In the genomic region with DNA sequence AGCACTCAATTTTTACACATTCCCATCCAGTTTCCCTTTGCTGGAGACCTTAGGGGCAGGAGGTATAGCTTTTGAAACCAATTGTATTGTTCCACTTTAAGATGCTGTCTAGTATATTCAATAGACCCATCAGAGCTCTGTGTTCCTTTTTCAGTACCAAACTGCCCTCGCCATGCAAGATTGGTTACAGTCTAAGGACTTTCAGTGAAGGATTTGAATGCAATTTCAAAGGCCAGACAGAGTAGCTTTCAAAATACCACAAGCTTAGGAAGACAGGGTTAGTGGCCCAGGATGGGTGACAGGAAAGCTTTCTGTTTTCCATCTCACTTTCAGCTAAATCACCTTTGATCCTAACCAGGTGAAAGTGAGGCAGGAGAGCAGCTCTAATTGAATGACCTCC, we compare ENCODE assay signal across 24 mouse cellular contexts.
"Had no signal": no experiment of that assay in that cellular context is flagged by ENCODE, and none has a peak within 500 bp of the region (broad histone marks: within the 10 kb centered on the region; RNA-seq: fewer than 3 reads in every experiment).

No protein-coding gene starts in this region.

- DNase-seq: kidney, adult 2 months; kidney, postnatal 25 days; layer of hippocampus, adult 9-11 months; liver; lung, adult 18-20 months; lung, postnatal 10 days; lung, postnatal 36 days; right cerebral cortex, adult 18-20 months; right cerebral cortex, postnatal 14 days; right cerebral cortex, postnatal 4 days; thymus, adult 2 months; thymus, postnatal 14 days; thymus, postnatal 4 days had no signal

- H3K4me3 ChIP-seq: layer of hippocampus, adult 2 months; limb, embryonic 10.5 days; limb, embryonic 13.5 days; liver, embryonic 12.5 days; liver, embryonic 15.5 days; lung, embryonic 15.5 days; megakaryocyte, embryonic 14.5 days; neural tube, embryonic 12.5 days; neural tube, embryonic 15.5 days had no signal

- H3K4me2 ChIP-seq: limb, embryonic 13.5 days; liver, embryonic 12.5 days; liver, embryonic 15.5 days; lung, embryonic 15.5 days; neural tube, embryonic 12.5 days; neural tube, embryonic 15.5 days had no signal

- H3K9me3 ChIP-seq: limb, embryonic 10.5 days; limb, embryonic 13.5 days; liver, embryonic 12.5 days; liver, embryonic 15.5 days; lung, embryonic 15.5 days; megakaryocyte, embryonic 14.5 days; neural tube, embryonic 12.5 days; neural tube, embryonic 15.5 days had no signal

- H3K27ac ChIP-seq: kidney, postnatal 0 days; layer of hippocampus, adult 2 months; limb, embryonic 10.5 days; limb, embryonic 13.5 days; liver, embryonic 12.5 days; liver, embryonic 15.5 days; lung, embryonic 15.5 days; neural tube, embryonic 12.5 days; neural tube, embryonic 15.5 days; stomach, postnatal 0 days had no signal

- H3K4me1 ChIP-seq: limb, embryonic 13.5 days; liver, embryonic 12.5 days; liver, embryonic 15.5 days; lung, embryonic 15.5 days; megakaryocyte, embryonic 14.5 days; neural tube, embryonic 12.5 days had no signal

- H3K9ac ChIP-seq: limb, embryonic 13.5 days; liver, embryonic 12.5 days; liver, embryonic 15.5 days; lung, embryonic 15.5 days; neural tube, embryonic 12.5 days; neural tube, embryonic 15.5 days had no signal

- ATAC-seq: liver, embryonic 12.5 days had no signal

- H3K27me3 ChIP-seq: limb, embryonic 13.5 days; liver, embryonic 12.5 days; liver, embryonic 15.5 days; lung, embryonic 15.5 days; megakaryocyte, embryonic 14.5 days; neural tube, embryonic 12.5 days; neural tube, embryonic 15.5 days had no signal

- H3K36me3 ChIP-seq: limb, embryonic 10.5 days; limb, embryonic 13.5 days; liver, embryonic 12.5 days; liver, embryonic 15.5 days; lung, embryonic 15.5 days; neural tube, embryonic 12.5 days; neural tube, embryonic 15.5 days had no signal
